Mouse (Mus musculus): ENCODE results near the gene Kazn. TPM values are rescaled to one million over a fixed set of nuclear protein-coding genes. Genes with fewer than 3 reads are reported as not detected.
A peak's percentile ranks its signal among the peaks of the same experiment; 100 is the strongest.

The Kazn gene
- polyA plus RNA-seq, 1 experiment from 2014 or later, result 16.4 TPM

DNA sequence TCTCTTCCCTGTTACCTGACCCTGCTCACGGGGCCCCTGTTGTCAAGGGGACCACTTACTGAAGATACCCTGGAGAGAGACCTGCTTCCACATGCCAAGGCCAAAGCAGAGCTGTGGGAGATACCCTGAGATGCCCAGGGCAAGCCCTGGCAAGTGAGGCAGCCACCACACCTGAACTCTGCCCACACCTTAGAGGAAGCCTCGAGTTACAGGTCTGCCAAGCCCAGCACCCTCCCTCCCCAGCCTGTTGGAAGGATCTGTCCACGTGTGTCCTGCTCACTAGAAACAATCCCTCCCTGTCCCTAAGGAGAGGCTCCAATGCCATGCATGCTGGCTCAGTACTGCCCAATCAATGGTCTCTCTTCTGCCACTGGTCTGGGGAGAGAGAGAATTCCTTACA is 56.2 kb downstream of the Kazn start:
- no peaks in the 10 kb centered on the region for H3K9me3 ChIP-seq (replicated peaks; ENCODE audit: low read length)
- ATAC-seq (replicated peaks; ENCODE audit: low FRiP score, low read depth), result no peak
- TF ChIP-seq CTCF (IDR thresholded peaks at IDR 0.05; ENCODE audit: low read depth), result no peak
- H3K9ac ChIP-seq (ENCODE audit: low read depth, low read length), result no peak overlapping the region
- H3K27me3 ChIP-seq (ENCODE audit: insufficient read depth, low read length), result no peaks in the 10 kb centered on the region
- no peak overlapping the region for H3K27ac ChIP-seq
- H3K4me2 ChIP-seq (ENCODE audit: low read length), result no peak overlapping the region
- 63% methylated on average over 3 of the region's 3 CpGs for WGBS
- H3K4me1 ChIP-seq (replicated peaks; ENCODE audit: insufficient read depth, low read length), result peaks cover 24% of the 10 kb centered on the region
- H3K4me3 ChIP-seq (replicated peaks; ENCODE audit: low read depth, low read length), result no peak overlapping the region
- no peaks in the 10 kb centered on the region for H3K36me3 ChIP-seq (ENCODE audit: insufficient read depth, low read length)
- no peak for DNase-seq (ENCODE audit: low spot score)

DNA sequence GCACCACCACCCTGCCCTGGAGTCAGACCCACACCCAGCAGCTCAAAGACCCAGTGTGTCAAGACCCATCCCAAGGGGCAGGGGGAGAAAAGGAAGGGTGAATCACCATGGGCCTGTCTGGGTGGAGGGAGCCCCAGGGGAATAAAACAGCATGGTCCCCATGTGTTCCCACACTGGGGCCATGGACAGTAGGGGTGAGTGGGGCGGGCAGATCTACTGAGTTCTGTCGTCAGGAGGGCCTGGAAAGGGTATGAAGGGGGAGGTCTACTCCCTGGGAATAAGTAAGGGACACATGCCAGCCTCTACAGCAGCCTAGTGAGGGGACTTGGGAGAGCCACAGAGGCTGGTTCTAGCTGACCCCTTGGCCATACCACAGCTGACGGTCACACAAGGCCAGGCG is 57.6 kb downstream of the Kazn start:
- TF ChIP-seq CTCF (IDR thresholded peaks at IDR 0.05; ENCODE audit: low read depth), result no peak
- H3K27me3 ChIP-seq (ENCODE audit: insufficient read depth, low read length), result no peaks in the 10 kb centered on the region
- H3K27ac ChIP-seq, result no peak overlapping the region
- peaks cover 24% of the 10 kb centered on the region for H3K4me1 ChIP-seq (replicated peaks; ENCODE audit: insufficient read depth, low read length)
- no peak overlapping the region for H3K9ac ChIP-seq (ENCODE audit: low read depth, low read length)
- H3K9me3 ChIP-seq (replicated peaks; ENCODE audit: low read length), result no peaks in the 10 kb centered on the region
- no peak overlapping the region for H3K4me3 ChIP-seq (replicated peaks; ENCODE audit: low read depth, low read length)
- WGBS, result 76% methylated on average over 4 of the region's 4 CpGs
- ATAC-seq (replicated peaks; ENCODE audit: low FRiP score, low read depth) (no peak), DNase-seq (ENCODE audit: low spot score) (no peak)
- no peak overlapping the region for H3K4me2 ChIP-seq (ENCODE audit: low read length)
- H3K36me3 ChIP-seq (ENCODE audit: insufficient read depth, low read length), result no peaks in the 10 kb centered on the region

DNA sequence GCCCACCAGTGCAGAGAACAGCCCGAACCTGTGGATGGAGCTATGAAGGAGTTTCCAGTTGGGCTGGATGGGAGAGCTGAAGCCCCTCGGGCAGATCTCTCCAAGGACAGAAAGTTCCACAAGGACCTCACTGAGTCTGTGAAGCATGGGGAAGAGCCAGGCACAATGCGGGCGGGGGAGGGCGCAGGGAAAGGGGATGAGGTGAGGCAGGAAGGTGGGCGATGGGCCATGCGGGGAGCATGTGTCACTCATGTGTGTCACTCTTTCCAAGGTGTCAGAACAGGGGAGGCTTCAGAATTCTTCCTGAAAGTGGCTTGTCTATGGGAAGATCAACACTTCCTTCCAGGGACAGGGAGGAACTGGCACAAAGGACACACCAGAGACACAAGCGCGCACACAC is 58.3 kb downstream of the Kazn start:
- H3K9me3 ChIP-seq (replicated peaks; ENCODE audit: low read length), result no peaks in the 10 kb centered on the region
- ATAC-seq (replicated peaks; ENCODE audit: low FRiP score, low read depth) (no peak), DNase-seq (ENCODE audit: low spot score) (no peak)
- 65% methylated on average over 9 of the region's 9 CpGs for WGBS
- H3K36me3 ChIP-seq (ENCODE audit: insufficient read depth, low read length), result no peaks in the 10 kb centered on the region
- no peak overlapping the region for H3K4me3 ChIP-seq (replicated peaks; ENCODE audit: low read depth, low read length)
- H3K4me1 ChIP-seq (replicated peaks; ENCODE audit: insufficient read depth, low read length), result peaks cover 24% of the 10 kb centered on the region
- no peaks in the 10 kb centered on the region for H3K27me3 ChIP-seq (ENCODE audit: insufficient read depth, low read length)
- TF ChIP-seq CTCF (IDR thresholded peaks at IDR 0.05; ENCODE audit: low read depth), result no peak
- H3K4me2 ChIP-seq (ENCODE audit: low read length), result no peak overlapping the region
- no peak overlapping the region for H3K9ac ChIP-seq (ENCODE audit: low read depth, low read length)
- peak overlapping the region; percentile 67 for H3K27ac ChIP-seq

DNA sequence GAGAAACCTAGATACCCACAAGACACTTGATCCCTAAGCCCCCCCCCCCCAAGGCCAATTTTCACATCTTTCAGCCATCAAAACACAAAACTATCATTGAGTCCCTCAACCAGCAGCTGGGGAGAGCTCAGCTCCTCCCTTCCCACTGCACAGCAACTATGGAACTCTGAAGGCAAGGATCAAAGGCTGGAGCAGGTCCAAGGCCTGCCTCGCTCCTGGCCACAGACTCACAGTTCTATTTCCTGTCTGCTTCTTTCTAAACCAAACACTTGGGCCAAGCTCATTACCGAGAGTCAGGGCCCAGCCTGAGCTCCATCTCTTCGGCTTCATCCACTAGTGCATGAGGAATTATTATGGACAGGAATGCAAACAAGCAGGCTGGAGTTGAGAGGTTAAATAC is 58.9 kb downstream of the Kazn start:
- Histone ChIP-seq H3K36me3 (ENCODE audit: insufficient read depth, low read length) (no peaks in the 10 kb centered on the region), H3K27me3 (ENCODE audit: insufficient read depth, low read length) (no peaks in the 10 kb centered on the region), H3K9me3 (replicated peaks; ENCODE audit: low read length) (no peaks in the 10 kb centered on the region), H3K9ac (ENCODE audit: low read depth, low read length) (no peak overlapping the region), H3K27ac (peak overlapping the region; percentile 67), H3K4me2 (ENCODE audit: low read length) (no peak overlapping the region), H3K4me1 (replicated peaks; ENCODE audit: insufficient read depth, low read length) (peaks cover 24% of the 10 kb centered on the region), H3K4me3 (replicated peaks; ENCODE audit: low read depth, low read length) (no peak overlapping the region)
- DNase-seq (ENCODE audit: low spot score), result peak; percentile 95
- 8% methylated on average over 3 of the region's 3 CpGs for WGBS
- no peak for TF ChIP-seq CTCF (IDR thresholded peaks at IDR 0.05; ENCODE audit: low read depth)
- ATAC-seq (replicated peaks; ENCODE audit: low FRiP score, low read depth), result peak; percentile 45

DNA sequence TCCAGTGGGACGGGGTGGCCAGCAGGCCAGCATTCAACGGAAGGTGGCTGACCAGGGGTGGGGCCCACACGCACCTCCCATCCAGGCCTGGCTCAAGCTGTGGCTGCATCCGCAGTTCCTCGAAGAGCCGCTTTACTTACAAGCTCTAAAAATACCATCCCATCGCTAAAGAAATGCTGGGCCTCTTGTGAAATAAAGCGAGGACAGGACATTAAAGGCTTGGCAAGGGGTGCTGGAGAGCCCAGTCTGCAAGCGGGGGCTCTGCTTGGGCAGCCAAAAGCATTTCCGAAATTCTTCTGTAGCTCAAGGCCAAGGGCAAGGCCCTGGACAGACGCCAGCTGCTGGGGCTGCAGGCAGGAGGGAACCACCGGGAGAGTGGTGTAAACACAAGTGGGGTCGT is 59.7 kb downstream of the Kazn start:
- DNase-seq (ENCODE audit: low spot score), result peak; percentile 85
- H3K9me3 ChIP-seq (replicated peaks; ENCODE audit: low read length), result no peaks in the 10 kb centered on the region
- H3K4me2 ChIP-seq (ENCODE audit: low read length), result no peak overlapping the region
- H3K27me3 ChIP-seq (ENCODE audit: insufficient read depth, low read length), result no peaks in the 10 kb centered on the region
- 12% methylated on average over 13 of the region's 13 CpGs for WGBS
- peaks cover 24% of the 10 kb centered on the region for H3K4me1 ChIP-seq (replicated peaks; ENCODE audit: insufficient read depth, low read length)
- H3K36me3 ChIP-seq (ENCODE audit: insufficient read depth, low read length), result no peaks in the 10 kb centered on the region
- peak overlapping the region; percentile 67 for H3K27ac ChIP-seq
- ATAC-seq (replicated peaks; ENCODE audit: low FRiP score, low read depth), result no peak; the same call in 1 of the 2 replicates
- H3K9ac ChIP-seq (ENCODE audit: low read depth, low read length), result no peak overlapping the region
- no peak for TF ChIP-seq CTCF (IDR thresholded peaks at IDR 0.05; ENCODE audit: low read depth)
- H3K4me3 ChIP-seq (replicated peaks; ENCODE audit: low read depth, low read length), result no peak overlapping the region

DNA sequence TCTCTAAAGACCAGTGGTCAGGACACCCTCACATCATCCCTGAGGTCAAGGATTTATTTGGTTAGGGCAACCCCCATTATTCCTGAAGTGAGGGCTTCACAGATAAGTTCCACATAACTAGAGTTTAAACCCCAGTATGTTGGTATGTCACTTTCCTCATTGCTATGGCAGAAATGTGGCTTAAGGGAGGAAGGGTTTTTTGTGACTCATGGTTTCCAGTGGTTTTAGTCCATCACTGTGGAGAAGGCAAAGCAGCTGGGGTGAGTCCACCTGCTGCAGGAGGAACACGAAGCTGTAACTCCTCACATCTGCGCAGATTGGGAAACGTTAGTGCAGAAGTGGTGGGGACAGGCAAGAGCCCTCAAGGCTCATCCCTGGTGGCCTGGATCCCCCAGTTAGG is 62.5 kb downstream of the Kazn start:
- H3K27ac ChIP-seq, result no peak overlapping the region
- no peak overlapping the region for H3K4me2 ChIP-seq (ENCODE audit: low read length)
- H3K4me1 ChIP-seq (replicated peaks; ENCODE audit: insufficient read depth, low read length), result peaks cover 40% of the 10 kb centered on the region
- ATAC-seq (replicated peaks; ENCODE audit: low FRiP score, low read depth) (no peak), DNase-seq (ENCODE audit: low spot score) (no peak)
- no peaks in the 10 kb centered on the region for H3K27me3 ChIP-seq (ENCODE audit: insufficient read depth, low read length)
- H3K36me3 ChIP-seq (ENCODE audit: insufficient read depth, low read length), result no peaks in the 10 kb centered on the region
- no peaks in the 10 kb centered on the region for H3K9me3 ChIP-seq (replicated peaks; ENCODE audit: low read length)
- no peak for TF ChIP-seq CTCF (IDR thresholded peaks at IDR 0.05; ENCODE audit: low read depth)
- no peak overlapping the region for H3K9ac ChIP-seq (ENCODE audit: low read depth, low read length)
- H3K4me3 ChIP-seq (replicated peaks; ENCODE audit: low read depth, low read length), result no peak overlapping the region
- WGBS, result 99% methylated on average over 3 of the region's 3 CpGs

DNA sequence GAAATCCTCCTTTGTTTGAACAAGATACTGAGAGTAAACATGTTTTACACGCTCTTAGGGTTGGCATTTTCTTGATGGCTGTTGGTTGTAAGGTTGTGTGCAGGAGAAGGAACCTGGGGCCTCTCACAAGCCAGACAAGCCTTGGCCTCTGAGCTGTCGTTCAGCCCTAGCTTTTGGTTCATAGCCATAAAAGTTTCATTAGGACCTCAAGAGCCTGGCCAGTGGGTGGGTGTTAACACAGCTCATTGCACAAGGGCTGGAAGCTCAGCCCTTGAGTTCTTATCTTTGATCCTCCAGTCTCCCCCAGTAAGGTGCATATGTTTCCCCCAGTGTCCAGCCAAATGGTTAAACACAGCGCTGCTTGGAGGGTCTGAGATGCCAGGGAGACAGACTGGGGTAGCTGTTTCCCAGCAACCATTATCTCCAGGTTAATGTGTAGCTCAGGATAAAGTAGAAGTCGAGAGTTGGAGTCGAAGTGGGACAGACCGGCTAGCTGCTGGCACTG is 65.2 kb downstream of the Kazn start:
- DNase-seq (ENCODE audit: low spot score) (no peak), ATAC-seq (replicated peaks; ENCODE audit: low FRiP score, low read depth) (peak; percentile 37)
- 33% methylated on average over 6 of the region's 6 CpGs for WGBS
- no peaks in the 10 kb centered on the region for H3K27me3 ChIP-seq (ENCODE audit: insufficient read depth, low read length)
- H3K9me3 ChIP-seq (replicated peaks; ENCODE audit: low read length), result no peaks in the 10 kb centered on the region
- no peak for TF ChIP-seq CTCF (IDR thresholded peaks at IDR 0.05; ENCODE audit: low read depth)
- H3K4me1 ChIP-seq (replicated peaks; ENCODE audit: insufficient read depth, low read length), result peaks cover 33% of the 10 kb centered on the region
- H3K36me3 ChIP-seq (ENCODE audit: insufficient read depth, low read length), result no peaks in the 10 kb centered on the region
- no peak overlapping the region for H3K4me2 ChIP-seq (ENCODE audit: low read length)
- H3K27ac ChIP-seq, result peak overlapping the region; percentile 70
- no peak overlapping the region for H3K9ac ChIP-seq (ENCODE audit: low read depth, low read length)
- H3K4me3 ChIP-seq (replicated peaks; ENCODE audit: low read depth, low read length), result no peak overlapping the region

All from kidney, postnatal 0 days (tissue).